Mouse (Mus musculus) E14TG2a.4 (cell line): ENCODE measurements at regions not wholly inside any gene's neighbourhood (a gene's known extent, or its start where the extent isn't known, plus 50 kb on each side); places are given as distances from the start of the nearest gene placed in this dataset.

Experiments used
- CTCF ChIP-seq: conservative IDR thresholded peaks from 2 replicates; pipeline ENCODE4 v1.5.1; 2014; ENCODE audit warnings: low read length
- NANOG ChIP-seq: IDR thresholded peaks from 2 replicates; pipeline ENCODE4 v1.6.1; 2014; ENCODE audit warnings: borderline replicate concordance, low read length, mixed read lengths
- POU5F1 ChIP-seq: IDR thresholded peaks from 2 replicates; pipeline ENCODE4 v1.6.1; 2014; ENCODE audit warnings: low read length, borderline replicate concordance

- TF ChIP-seq CTCF (no peak), NANOG (no peak), POU5F1 (no peak)
Measured at GRCm38 (mm10) chr4:87692741-87693140, 340.4 kb downstream of the Mllt3 start.
